Mouse (Mus musculus): ENCODE data around the gene Eps15l1.

Eps15l1 gene

DNA sequence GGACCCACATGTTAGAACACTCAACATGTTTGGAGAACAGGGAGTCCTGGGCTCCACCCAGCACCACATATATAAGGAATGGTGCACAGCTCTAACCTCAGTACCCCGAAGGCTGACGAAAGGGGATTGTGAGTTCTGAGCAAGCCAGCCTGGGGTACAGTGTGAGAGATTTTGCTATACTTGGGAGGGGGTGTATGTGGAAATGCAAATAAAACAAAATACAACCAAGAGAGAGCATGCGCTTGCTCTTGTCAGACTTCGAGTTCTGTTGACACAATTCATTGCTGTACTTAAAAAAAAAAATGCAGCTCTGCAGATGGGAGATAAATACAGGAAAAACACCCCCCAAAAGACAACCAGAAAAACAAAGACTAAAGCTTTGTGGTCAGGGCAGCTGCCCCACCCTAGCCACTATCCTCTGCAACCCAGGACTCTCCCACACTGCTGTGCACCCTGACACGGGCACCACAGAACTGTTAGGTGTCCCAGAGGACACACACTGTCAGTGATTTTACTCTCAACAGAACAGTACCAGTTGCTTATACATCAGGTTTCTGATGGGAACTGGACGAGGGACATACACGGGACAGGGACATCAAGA is 69.8 kb downstream of the Eps15l1 start:
- DNase-seq (ENCODE audit: low read depth, low spot score): no peak

DNA sequence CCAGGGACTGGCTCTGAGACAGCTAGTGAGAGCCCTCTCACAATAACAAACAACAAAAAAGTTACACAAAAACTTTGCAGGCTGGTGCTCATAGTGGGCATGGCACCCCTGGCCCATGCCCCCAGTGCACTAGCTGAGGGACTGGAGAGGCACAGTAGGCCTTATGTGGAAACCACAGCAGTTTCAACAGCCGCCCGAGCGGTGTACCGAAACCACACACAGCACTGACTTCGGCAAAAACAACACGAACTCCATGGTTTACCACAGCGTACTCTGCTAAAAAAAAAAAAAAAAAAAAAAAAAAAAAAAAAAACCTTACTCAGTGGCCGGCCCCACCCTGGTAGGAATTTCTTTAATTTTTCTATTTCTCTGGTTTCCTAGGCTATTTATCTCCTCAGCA is 70.5 kb downstream of the Eps15l1 start:
- no peak for DNase-seq (ENCODE audit: low read depth, low spot score)

DNA sequence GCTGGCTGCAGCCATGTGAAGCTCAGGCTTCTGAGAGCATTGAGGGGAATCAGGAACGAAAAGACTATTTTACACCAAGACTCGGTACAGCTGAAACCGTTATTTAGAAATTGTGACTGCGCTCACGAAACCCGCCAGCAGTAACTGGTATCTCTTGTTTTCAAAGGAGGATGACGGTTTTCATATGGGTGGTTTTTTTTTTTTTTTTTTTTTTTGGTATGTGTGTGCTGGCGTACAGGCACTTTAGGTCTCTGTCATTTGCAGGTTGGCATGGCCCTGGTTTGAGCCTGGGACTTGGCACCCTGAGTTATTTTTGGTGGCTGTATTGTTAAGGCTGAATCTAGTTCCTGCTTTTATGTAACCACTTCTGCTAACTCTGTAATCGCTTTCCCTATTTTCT is 71.4 kb downstream of the Eps15l1 start:
- DNase-seq (ENCODE audit: low read depth, low spot score): no peak

DNA sequence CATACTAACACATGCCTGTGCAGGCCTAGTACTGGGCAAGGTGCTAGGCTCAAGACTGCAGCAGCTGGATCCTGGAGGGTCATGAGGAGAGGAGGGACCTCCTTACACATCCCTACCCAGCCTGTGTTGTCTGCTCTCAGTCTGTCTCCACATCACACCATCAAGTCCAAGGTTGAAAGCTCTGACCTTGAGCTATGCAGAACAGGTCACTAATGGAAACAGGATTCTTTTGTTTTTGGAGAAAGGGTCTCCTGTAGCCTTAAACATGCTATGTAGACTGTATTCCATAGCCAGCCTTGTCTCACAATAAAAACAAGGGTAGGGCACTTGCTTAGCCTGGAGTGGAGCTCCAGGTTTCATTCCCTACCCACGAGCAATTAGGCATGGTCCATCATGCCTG is 72.3 kb downstream of the Eps15l1 start:
- no peak for DNase-seq (ENCODE audit: low read depth, low spot score)

DNA sequence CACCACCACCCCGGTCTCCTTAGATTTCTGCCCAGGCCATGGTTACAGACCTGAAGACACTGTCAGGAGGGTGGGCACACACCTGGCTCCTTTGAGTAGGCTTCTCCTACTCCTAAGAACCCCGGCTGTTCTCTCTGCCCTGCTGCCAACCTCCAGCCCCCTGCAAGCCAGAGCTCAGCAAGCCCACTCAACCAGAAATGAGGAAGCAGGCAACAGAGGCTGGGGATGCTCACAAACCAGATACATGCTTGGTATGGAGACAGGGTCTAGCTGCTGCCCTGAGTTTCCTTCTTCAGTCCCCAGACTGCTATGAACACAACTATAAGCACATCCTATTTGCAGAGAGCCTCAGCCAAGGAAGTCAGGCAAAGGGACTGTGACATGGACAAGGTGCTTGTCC is 73.1 kb downstream of the Eps15l1 start:
- DNase-seq (ENCODE audit: low read depth, low spot score): no peak

DNA sequence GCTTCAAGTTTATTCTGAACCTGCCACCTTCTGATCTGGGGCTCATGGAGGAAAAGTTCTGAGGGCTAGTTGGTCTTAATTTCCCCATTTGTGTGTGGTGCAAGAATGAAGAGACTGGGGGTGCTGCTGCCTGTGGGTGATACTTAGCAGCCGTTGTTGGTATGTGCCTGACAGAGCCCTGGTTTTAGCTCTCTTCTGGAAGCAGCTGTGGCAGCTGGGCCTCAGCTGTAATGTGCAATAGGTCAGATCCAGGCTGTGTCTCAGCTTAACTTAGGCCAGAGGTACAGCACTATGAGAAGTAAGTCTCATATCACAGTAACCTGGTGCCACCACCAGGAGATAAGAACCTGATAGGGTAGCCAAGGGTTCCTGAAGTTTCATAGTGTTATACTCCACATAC is 73.7 kb downstream of the Eps15l1 start:
- no peak for DNase-seq (ENCODE audit: low read depth, low spot score)

DNA sequence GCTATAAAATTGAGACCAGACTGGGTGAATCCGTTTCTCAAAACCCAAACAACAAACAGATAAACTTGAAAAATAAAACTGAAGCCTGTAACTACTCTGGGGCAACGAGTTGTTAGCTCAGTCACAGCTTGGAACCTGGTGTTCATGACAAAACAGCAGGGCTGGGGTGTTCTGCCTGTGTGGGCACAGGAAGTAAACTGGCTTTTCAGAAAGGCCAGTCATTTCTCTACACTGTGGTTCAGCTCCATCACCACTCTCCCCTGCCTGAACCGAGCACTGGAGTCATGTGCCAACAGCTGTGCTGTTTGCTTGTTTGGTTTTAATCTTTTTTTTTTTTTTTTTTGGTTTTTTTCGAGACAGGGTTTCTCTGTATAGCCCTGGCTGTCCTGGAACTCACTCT is 77.5 kb downstream of the Eps15l1 start:
- DNase-seq (ENCODE audit: low read depth, low spot score): no peak

DNA sequence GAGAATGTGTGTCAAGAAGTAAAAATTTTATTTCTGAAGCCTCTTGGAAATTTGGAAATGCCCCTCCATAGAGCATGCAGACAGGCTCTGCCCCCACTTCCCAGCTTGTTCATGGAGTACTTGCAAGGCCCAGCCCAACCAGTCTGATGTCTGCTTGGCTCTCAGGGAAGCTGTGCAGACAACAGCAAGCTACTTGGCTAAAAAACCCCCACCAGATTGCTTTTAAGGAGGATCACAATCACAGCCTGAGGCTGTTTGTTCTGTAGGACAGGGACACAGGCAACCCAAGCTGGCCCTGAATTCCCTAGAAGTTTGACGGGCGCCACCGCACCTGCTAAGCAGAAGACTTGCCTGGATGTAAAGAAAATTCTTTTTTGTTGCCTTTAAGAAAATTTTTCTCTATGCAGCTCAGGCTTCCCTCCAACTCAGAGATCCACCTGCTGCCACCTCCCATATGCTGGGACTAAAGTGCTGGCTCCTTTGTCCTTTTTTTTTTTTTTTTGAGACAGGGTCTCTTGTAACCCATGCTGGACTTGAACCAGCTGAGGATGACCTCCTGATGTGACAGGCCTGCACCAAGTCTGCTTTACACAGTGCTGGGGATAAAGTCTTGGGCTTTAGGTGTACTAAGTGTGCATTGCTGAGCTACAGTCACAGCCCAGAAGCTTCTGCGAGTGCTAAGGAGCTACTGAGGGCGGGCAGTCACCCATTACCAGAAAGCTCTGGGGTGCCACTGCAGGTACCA is 78.5 kb downstream of the Eps15l1 start:
- no peak for DNase-seq (ENCODE audit: low read depth, low spot score)

DNA sequence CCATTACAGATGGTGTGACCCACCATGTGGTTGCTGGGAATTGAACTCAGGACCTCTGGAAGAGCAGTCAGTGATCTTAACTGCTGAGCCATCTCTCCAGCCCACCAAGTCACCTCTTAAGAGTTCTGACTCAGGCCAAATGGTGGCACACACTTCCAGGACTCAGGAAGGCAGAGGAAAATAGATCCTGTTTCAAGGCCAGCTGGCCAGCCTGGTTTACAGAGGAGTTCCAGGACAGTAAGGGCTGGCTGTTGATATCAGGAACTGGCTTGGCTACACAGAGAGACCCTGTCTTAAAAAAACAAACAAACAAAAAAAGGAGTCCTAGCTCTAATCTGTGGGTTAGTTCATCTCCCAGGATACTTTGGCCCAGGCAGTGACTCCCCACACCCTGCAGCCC is 84.2 kb downstream of the Eps15l1 start:
- no peak for DNase-seq (ENCODE audit: low read depth, low spot score)

DNA sequence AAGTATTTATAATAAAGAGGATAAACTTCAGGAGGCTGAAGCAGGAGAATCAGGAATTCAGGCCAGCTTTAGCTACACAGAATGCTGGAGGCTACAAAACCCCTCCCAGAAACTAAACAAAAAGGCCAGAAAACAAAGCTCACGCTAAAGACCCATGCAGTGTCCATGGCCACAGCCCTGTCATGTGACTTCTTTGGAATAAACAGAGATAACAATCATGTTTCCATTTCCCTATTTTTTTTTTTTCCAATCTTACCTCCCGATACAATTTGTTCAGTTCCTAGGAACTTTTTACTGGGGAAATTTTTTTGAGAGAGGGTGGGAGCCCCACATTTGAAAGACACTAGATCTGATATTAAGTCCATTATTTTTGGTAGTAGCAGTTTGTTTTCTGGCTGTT is 85.0 kb downstream of the Eps15l1 start:
- DNase-seq (ENCODE audit: low read depth, low spot score): no peak

DNA sequence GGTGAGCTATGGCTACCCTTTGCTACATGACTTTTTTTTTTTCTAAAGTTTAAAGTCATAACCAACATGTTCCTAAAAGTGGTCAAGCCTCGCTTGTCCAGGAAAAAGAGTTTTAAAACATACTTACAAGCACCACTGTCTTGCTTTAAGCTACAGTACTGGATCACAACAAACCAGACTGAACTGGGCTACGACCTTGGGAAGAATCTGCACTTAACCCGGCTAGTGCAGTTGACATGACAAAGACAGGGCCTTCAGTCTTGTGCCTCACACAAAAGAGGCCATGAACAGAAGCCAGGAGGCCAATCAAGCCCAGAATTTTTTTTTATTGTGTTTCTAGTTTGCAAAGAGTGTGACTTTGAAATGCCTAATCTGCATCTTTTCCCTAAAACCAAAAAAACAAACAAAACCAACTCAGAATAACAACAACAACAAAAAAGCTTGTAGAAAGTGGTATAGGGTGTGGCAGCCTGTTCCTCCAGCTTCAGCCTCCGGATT is 87.1 kb downstream of the Eps15l1 start:
- DNase-seq (ENCODE audit: low read depth, low spot score): no peak

DNA sequence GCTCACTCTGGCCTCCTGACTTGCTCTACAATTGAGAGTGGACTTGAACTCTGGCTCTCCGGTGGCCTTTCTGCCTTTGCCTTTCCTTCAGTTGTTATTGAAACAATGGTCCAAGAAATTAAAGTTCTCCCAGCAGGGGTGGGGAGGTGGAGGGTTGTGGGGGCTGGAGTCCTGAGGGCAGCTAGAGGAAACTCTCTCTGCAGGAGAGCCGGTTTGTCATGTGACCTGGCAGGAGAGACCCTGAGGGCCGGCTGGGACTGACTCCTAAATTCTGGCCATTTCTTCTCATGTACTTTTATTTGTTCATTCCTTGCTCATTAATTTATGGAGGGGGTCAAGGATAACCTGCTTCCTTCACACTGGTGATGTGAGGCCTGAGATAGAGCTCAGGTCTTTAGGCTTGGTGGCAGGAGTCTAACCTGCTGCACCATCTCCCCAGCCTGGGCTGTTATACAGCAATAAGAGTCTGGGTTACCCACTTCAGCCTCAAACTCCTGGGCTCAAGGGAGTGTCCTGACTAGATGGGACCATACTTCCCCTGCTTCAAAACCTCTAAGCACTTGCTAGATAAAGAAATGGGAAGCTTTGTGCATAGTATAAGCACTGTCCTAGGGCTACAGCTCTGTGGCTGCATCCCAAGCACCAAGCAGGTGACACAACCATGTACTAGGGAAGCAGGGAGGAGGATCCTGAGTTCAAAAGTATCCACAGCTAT is 87.7 kb downstream of the Eps15l1 start:
- DNase-seq (ENCODE audit: low read depth, low spot score): no peak

DNA sequence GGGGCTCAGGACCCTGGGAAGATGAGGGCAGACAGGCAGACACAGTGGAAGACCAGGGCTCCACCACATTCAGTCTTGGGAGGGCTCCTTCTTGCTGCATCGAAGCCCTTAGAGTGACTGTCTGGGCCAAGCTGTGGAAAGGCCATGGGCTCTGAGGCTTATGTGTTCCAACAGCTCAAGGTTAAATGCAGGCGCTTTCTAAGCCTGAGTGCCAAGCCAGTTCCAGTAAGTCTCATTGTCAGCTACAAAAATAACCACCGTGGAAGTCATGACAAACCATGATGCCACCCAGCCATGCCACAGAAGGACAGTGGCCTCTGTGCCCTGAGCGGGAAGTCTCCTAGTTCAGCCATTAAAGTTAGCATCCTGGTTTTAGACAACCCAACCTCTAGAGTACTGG is 89.6 kb downstream of the Eps15l1 start:
- no peak for DNase-seq (ENCODE audit: low read depth, low spot score)

DNA sequence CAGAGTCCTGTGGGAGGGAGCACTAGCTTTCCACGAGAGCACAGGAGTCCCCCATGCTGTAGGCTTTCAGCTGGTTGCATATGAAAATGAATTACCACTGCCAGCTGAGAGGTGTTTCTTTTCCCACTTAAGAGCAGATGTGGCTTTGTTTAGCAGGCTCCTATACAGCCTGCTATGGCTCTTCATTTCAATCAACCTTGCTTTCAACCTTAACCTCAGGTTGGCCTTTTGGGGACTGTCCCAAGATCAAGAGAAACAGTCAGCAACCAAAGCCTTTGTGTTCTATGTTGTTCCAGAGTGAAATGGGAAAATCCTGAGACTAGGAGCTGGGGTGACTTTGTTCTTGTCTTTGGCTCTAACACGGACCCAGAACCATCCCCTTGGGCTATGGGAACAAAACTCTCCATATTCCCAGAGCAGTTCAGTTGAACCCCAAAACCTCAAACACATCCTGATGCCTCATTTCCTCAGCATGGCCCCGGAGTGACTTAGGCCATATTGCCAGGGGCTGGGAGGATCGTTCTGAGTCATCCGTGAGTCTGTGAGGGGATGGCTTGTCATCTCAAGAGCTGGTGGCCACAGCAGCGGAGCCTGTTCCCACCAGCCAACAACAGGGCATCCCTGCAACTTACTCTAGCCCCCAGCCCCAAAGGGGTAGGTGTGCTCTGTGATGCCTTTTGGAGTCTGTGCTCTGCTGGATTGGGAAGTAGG is 90.3 kb downstream of the Eps15l1 start:
- no peak for DNase-seq (ENCODE audit: low read depth, low spot score)

DNA sequence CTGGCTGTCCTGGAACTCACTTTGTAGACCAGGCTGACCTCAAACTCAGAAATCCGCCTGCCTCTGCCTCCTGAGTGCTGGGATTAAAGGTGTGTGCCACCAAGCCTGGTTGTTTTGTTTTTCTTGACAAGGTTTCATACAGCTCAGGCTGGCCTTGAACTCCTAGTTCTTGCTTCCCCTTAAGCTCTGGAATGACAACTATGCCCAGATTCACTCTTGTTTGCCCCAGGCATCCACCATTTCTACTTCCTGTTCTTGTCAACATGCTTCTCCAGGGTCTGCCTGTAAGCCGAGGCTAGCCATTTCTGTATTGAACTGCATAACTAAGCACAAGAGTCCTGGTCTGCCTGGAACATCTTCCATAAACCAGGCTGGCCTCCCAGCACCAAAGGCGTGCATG is 92.1 kb downstream of the Eps15l1 start:
- DNase-seq (ENCODE audit: low read depth, low spot score): no peak

DNA sequence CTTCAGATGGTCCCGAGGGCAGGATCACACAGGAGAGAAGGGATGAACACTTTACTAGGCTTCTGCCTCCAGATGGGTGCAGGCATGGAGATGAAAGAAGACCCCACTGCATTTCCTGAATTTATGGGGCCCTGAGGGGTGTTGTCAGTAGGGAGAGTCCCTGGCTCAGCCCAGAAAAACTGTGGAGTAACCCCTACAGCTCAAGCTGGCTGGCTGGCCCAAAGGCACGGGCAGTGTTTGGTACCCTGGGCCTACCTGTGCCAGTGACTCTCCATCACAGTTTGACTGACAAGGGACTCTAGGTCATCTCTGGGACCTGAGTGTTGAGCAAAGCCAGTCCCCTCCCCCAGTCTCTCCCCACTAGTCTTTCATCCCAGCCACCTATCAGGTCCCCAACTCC is 96.6 kb downstream of the Eps15l1 start:
- DNase-seq (ENCODE audit: low read depth, low spot score): no peak

DNA sequence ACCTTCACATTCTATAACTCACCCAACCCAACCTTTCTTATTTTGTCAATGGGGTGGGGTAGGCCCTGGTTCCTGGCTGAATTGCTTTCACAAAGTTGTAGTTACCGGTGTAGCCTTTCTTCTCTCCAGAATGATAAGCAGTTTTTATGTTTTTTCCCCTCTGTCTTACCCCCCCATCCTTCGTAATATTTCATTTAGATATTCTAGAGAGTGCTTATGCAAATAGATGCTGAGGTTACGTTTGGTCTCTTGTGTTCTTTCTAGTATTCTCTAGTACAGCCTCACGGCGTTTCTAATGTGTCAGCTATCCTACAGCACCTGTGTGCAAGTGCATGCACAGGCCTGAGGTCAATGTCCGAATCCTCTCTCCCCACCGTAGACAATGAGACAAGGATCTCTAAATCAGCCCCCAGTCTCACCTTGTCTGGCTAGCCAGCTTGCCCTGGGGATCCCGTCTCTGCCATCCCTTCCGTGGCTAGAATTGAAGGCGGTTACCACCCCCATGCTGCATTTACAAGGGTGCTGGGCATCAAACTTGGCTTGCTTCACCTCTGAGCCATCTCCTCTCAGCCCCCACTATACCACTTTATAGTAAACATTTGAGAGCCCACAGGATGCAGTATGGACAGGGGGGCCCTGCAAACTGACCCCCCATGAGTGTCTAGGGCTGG is 97.1 kb downstream of the Eps15l1 start:
- no peak for DNase-seq (ENCODE audit: low read depth, low spot score)

DNA sequence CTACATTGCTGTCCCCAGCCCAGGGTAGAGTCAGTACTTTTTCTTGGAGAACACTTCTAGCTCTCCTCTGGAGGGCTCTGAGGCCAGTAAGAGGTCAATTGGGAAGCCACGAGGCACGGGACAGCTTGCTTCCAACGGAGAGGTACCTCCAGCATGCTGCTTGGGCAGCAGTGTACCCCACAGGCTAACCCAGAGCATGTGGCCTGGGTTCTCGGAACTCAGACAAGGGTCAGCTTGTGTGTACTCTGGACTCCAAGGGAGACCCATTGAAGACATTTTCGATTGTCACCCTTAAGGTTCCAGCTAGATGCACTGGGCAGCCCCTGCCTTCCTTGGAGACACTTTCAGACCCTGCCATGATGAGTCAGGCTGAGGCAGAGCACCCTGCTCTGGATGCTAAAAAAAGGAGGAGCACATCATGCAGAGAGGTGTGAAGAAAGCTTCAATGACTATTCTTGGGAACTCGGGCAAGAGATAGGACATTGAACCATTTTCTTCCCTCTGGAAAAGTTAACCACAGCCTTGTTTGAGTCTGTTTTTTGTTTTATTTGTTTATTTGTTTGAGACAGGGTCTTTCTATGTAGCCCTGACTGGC is 98.0 kb downstream of the Eps15l1 start:
- no peak for DNase-seq (ENCODE audit: low read depth, low spot score)

DNA sequence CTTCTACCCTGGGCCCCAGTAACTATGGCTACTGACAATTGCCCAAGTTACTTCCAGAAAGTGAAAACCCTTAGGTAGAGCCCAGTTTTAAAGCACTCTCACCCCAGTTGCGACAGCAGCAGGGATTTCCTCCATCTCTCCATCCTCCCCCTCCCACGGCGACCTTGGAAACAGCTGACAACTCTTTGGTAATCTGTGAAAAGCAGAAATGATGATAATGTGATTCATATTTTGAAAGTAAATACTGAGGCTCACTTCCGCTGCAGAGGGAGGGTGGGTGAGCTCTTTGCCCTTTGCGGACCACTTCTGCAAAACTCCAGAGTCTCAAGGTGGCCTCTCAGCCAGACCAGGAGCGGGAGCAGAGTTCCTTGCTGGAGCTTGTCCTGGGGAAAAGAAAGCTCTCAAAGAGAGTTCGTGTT is 98.8 kb downstream of the Eps15l1 start:
- DNase-seq (ENCODE audit: low read depth, low spot score): no peak

DNA sequence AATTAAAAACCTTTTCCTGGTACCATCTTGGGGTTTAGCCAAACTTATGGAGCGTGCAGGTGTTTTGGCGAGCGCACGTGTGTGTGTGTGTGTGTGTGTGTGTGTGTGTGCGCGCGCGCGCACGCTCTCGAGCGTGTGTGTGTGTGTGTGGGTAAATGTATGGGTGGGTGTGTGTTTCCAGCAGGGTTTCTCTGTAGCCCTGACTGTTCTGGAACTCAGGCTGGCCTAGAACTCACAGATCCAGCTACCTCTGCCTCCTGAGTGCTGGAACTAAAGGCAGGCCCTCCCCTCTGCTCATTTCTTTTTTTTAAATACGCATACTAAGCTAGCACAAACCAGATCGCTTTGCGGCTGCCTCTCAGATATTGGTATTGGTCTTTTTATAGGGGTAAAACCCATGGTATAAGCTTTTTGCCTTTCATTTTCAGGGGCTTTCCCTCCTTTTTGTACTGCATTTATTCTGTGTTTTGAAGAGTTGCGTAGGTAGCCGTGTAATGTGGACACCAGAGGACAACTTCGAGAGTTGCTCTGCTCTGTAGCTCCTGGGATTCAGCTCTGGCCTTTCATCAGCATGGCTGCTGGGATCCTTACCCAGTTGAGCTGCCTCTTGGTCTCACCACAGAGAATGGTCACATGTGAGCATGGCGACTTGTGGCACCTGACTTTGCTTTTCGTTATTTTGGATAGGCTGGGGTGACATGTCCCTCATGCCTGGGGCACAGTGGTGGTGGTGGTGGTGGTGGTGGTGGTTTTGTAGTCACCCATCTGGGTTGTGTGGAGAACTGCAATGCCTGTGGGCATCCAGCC is 99.4 kb downstream of the Eps15l1 start:
- DNase-seq (ENCODE audit: low read depth, low spot score): no peak

All from mesoderm, embryonic 11.5 days (tissue).